Mouse (Mus musculus) cerebral cortex, adult 2 months (tissue): Measurements from ENCODE around the gene Nfatc3.

Source experiments
- WGBS: fragments of 180-500 bp; shearing (Covaris S2); methylation state at CpG from one replicate; pipeline ENCODE4 v1.1.7; 2018; 5-methylcytosine and 5-hydroxymethylcytosine counted together

The Nfatc3 gene

DNA sequence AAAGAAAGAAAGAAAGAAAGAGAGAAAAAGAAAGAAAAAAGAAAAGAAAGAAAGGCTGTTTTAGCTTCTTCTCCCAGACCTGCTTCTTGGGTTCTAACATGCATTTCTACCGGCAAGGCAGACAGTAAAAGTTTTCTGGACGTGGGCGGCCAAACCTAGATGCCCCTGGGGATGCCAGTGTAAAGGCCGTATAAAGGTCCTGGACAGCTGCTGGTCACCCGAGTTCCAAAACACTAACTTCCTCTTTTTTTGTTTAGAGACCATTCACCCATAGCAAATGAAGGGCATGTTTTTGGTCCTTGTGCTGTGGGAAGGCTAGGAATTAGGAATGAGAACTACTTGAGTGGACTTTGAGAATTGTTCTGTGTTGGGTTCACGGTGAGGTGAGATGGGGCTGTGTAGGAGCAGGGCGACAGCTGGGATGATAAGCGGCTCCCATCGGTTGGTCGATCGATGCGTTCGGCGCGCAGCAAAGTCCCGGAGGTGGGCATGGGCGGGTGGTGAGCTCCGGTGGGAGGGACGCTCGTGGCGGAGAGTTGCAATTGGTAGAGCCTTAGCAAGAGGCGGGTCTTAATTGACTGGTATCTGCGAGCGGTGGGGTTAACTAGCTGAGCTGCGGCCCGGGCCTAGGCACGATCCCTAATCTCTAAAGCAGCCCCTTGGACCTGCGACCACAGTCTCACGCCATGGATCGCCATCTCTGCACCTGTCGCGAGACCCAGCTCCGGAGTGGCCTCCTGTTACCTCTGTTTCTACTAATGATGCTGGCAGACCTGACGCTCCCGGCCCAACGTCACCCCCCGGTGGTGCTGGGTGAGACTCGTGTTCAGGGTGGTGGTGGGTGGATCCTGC, 91.4 kb downstream of the Nfatc3 start, which contains the start of gene Pla2g15:
TSS of gene Pla2g15 (plus strand) at position 599 of the 852 bp plus-strand sequence.
- 1% methylated on average over 38 of the region's 38 CpGs for WGBS

- 9% methylated on average over 8 of the region's 8 CpGs for WGBS
These were observed 92.0 kb downstream of the Nfatc3 start for GRCm38 (mm10) chr8:106150653-106151000.

DNA sequence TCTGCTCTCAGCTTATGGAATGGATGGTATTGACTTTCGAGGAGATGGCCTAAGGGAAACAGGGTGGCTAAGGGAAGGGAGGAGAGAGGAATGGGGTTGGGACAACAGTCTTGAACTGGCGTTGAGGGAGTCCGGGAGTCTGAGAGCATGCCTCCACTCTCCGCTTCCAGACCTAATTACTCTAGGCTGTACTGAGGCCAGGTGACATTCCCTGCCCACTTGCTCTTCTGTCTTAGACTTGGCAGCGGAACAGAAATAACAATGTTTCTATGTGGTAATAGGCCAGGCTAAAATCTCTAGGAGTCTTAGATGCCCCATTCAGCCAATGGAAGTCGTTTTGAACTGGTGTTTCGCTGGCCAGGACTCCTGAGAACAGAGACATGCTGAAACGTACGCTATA, 92.4 kb downstream of the Nfatc3 start:
- 39% methylated on average over 9 of the region's 9 CpGs for WGBS

DNA sequence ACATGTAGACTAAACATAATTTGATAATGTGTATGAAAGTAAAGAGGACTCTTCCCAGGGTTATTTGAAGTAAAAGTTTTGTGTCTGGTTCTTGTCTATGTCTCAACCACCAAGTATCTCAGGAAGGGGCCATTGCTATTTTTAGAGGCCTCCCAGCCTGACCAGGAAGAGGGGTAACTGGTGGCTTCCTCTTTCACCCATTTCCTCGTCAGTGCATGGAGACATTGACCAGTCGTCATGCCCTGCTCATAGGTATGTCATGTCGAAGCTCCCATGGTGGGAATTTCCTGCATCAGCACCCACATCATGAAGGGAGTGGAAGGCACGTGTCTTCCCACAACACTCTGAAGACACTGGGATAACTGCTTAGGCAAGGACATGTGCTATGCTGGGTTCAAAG, 94.2 kb downstream of the Nfatc3 start:
- 79% methylated on average over 4 of the region's 4 CpGs for WGBS

DNA sequence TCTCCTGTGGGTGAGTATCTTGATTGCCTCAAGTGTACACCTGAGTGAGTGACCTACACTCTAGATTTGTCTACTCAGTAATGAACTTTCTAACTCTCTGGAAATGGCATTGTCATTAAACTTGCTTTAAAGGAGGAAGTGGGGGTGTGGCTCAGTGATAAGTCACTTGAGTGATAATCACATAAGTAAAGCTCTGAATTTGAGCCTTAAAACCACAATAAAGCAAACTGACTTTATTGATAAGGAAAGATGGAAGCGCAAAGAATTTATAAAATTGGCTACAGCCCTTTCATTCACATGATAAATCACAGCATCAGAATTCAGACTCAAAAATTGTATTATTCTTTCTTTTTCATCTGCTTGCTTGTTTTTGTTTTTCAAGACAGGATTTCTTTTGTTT, 98.8 kb downstream of the Nfatc3 start:
- WGBS = 100% methylated on average over 1 of the region's 1 CpGs

DNA sequence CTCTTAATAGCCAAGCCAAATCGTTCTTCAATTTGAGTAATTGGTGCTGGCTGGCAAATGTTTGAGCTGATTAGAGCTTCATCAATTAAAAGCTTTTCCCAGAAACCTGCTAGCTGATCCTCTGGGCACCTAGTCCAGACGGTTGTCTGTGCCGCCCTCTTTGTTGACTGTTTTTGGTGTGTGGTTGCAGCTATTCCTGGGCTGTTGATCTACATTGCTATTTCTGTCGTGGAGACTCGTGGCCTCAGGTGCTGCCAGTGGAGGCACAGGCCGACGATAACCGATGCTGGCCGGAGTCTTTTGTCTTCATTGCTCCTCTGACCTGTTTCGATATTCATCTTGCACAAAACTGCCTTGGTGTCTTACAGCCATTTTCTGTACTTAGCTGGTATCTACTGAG, 99.7 kb downstream of the Nfatc3 start:
- WGBS = 83% methylated on average over 10 of the region's 10 CpGs

- WGBS = 93% methylated on average over 6 of the region's 6 CpGs
These were observed 101.2 kb downstream of the Nfatc3 start for GRCm38 (mm10) chr8:106159876-106160275.

DNA sequence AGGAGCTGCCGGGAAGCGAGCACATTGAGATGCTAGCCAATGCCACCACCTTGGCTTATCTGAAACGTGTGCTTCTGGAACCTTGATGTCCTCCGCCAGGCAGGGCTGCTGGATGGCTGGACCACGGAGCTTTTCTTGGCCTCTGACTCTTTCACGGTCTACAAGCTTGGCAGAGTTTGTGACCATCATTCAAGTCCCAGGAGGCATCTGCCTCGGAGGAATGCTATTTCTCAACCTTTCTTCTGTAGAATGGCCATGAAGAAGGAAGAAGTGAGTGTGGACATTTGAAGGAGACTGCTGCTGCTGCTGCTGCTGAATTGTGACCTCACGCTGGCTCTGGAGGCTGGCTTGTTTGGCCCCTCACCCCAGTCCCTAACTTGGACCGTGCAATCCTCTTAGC, 104.6 kb downstream of the Nfatc3 start:
- 91% methylated on average over 9 of the region's 9 CpGs for WGBS

DNA sequence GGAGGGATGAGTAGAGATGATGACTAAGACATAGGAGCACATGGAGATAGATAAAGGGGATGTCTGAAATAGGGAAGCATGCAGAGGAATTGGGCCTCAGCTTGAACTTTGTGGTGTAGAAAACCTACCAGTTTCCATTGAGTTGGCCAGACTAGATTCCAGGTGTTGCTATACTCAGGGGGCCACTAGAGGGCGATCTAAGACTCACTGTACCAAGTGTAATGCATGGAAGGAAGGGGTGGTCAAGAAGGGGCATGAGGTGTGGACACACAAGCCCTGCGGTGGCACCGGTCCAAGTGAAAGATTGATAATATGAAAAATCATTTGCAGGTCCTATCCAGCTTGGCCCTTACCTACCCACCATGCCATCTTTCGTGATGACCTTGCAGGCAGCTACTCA, 106.8 kb downstream of the Nfatc3 start:
- 43% methylated on average over 4 of the region's 4 CpGs for WGBS

DNA sequence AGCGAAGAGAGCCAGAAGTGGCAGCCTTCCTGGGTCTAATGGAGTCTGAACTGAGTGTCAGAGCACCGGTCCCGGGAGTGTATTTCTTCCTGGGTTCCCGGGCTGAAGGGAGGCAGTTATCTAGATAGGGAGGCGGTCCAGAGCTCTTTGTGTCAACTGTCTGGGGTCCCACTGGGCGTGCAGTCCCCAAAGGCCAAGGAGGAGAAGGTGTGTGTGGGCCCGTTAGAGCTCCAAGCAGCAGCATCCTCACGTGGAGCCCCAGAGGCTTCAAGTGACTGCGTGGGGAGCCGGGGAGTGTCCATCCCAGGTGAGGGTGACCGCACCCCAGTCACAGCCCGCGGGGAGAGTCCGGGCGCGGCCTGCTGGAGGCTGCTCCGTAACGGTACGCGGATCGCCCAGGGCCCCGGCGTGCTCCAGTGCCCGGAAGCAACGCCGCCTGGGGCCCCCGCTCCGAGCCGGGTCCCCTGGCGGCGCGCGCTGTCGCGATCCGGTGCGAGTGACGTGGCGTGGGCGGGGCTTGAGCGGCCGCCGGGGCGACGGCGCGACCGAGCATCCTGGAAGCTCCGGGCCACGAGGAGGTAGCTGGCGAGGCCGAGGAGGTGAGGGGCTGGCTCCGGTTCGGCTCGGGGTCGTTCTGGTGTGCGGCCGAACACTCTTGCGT, 109.8 kb downstream of the Nfatc3 start, which contains the start of gene Slc7a6:
TSS of gene Slc7a6 (plus strand) at position 502 of the 661 bp plus-strand sequence.
- whole genome bisulfite sequencing = under 1% methylated on average over 59 of the region's 59 CpGs

DNA sequence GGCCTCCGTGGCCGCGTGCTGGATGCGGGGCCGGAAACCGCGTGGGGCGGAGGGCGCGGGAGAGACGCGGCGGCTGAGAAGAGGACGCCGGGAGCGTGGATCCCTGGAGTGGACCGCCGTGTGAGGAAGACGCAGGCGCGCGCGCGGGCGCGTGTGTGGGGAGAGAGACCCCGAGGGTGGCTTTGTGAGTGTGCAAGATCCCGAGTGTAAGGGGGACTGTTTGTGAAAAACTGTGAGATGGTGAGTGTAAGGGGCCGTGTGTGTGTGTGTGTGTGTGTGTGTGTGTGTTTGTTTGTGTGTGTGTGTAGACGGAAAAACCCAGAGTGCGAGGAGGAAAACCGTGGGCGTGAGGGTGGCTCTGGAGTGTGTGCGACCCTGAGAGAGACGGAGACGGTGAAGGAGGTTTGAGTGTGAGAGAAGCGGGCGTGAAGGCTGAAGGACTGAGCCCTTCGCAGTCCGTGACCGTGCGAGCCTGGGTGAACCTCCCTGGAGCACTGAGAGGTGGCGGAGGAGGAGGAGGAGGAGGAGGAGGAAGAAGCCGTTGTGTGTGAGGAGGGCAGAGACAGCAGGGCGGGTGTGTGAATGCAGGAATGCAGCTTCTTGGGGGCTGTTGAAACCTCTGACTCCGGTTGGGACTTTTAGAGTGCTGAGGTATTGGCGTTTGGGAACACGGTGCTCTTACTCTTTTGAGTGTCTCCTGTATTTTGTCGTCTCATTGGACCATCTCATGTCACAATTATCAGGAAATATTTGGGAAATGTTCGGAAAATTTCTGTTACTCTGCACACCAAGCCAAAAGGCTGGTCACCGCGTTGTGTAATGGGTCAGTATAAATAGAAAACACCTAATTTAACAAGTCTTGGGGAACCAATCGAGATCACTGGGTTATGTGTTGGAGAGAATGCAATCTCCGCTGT, 110.6 kb downstream of the Nfatc3 start:
- under 1% methylated on average over 54 of the region's 54 CpGs for WGBS

- WGBS = 12% methylated on average over 6 of the region's 6 CpGs
These were observed 111.4 kb downstream of the Nfatc3 start for GRCm38 (mm10) chr8:106169934-106170480.

DNA sequence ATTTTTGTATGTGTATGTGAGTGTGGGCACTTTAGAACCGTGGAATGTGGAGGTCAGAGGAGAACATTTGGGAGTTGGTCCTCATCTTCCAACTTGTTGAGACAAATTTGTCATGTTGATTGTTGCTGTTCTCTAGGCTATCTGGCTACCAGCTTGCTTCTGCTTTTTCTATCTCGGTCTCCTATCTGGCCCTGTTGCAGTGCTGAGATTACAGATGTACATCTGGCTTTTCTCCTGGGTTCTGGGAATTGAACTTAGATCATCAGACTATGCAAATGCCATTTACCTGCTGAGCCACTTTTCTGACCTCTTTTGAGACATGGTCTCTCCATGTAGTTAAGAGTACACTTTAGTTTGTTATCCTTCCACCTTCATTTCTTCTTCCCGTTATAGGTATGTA, 114.9 kb downstream of the Nfatc3 start:
- 89% methylated on average over 3 of the region's 3 CpGs for WGBS

- WGBS = 27% methylated on average over 1 of the region's 1 CpGs
These were observed 118.3 kb downstream of the Nfatc3 start for GRCm38 (mm10) chr8:106176891-106177290.

DNA sequence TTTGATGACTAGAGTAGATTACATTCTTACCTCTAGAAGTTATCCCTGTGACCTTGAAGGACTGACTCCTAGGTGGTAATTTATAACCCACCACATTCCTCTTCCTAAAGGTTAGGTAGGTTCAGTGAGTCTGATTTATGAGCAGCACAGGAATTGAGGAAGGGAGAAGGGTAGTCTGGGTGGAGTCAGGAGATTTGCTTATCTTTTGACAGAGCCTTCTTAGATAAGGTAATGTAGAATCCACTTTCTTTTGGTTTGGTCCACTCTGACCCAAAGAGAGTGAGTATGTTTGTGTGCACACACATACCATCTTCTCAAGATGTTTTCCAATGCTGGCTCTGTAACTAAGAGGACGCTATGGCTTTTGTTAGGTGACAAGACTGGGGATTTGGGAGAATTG, 119.0 kb downstream of the Nfatc3 start:
- WGBS = 94% methylated on average over 1 of the region's 1 CpGs

GRCm38 (mm10) chr8:106178428-106178827, 119.8 kb downstream of the Nfatc3 start:
- WGBS = 73% methylated on average over 2 of the region's 2 CpGs
